Mouse (Mus musculus) megakaryocyte-erythroid progenitor cell, adult 5-6 weeks (primary cell): ENCODE data around the gene Lgi4. TPM values are rescaled to one million over a fixed set of nuclear protein-coding genes. Genes with fewer than 3 reads are reported as not detected.
A peak's percentile ranks its signal among the peaks of the same experiment; 100 is the strongest.

Source experiments
- ATAC-seq: replicated peaks from 2 replicates; pipeline ENCODE4 v1.8.0; 2016; ENCODE audit warnings: mild to moderate bottlenecking, inconsistent platforms; ENCODE audit not compliant: severe bottlenecking, poor library complexity, low FRiP score, low TSS enrichment
- total RNA-seq, 2 experiments: library from RNA; stranded (forward) in 1 of 2; stranded (reverse) in 1 of 2; fragments of 200-1000, 215-1000 nt in 1 of 2; fragments of >200 nt in 1 of 2; fragmentation: Nextera tagmentation in 1 of 2; gene quantifications; 2 replicates each; pipeline ENCODE4 v1.2.3; 2014 to 2017

Lgi4 gene
- total RNA-seq, 2 experiments from 2014 or later: not detected

GRCm38 (mm10) chr7:31097583-31098248 is 38.6 kb downstream of the Lgi4 start:
- peak; percentile 85 for ATAC-seq

GRCm38 (mm10) chr7:31098697-31099611 is 39.8 kb downstream of the Lgi4 start:
- ATAC-seq: no peak

GRCm38 (mm10) chr7:31099612-31099982 is 40.5 kb downstream of the Lgi4 start:
- 0 out of 2 replicates have a peak, but pooled peaks have one; percentile 12 for ATAC-seq

DNA sequence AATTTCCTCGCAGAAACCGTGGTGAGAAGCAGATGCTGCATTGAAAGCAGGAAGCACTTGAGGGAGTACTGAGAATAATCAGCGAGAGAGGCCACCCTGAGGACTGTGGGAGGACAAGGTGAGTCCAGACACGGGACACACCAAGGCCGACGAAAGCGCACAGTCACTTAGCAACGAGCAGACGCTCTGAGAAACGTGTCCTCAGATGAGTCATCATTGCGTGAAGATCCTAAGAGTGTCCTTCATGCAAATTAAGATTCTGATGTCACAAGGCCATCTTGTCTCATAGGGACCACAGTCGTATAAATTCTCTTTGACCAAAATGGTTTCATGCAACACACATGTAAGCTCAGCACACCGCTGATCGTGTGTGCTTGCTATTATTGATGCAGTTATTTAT is 41.6 kb downstream of the Lgi4 start:
- no peak for ATAC-seq

GRCm38 (mm10) chr7:31105061-31105768 is 46.1 kb downstream of the Lgi4 start:
- no peak; the same call in 1 of the 2 replicates for ATAC-seq

DNA sequence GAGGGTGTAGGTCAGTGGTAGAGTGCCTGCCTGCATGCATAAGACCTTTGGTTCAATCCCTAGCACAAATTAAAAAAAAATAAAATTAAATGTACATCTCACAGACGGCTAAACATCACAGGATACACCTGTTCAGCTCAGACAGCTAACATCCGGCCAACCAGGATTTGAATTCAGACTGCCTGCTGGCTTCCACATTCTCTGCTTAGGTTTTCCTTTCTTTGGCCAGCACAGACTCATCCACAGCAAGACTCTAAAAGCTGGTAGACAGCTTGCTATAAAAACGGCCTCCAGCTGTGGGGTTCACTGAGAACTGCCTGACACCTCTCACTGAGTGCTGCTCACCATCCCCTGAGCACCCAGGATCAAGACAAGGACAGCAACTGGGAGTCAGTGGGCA is 47.0 kb downstream of the Lgi4 start:
- ATAC-seq: no peak

DNA sequence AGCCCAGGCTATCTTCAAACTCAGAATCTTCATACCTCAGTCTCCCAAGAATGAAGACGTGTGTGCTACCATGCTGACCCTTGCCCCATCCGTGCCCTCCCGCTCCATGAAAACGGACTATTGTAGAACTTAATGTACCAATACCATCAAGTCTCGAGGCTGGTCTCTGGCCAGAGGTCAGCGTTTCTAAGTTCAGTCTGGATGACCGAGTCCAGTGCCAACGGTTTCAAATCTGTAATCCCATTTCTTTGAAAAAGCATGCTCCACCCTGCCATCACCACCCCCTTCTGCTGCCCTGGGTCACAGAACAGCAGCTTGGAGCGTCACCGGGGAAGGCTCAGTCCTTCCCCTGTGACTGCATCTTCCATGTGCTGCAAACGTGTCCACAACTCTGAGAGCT is 48.6 kb downstream of the Lgi4 start:
- no peak for ATAC-seq

DNA sequence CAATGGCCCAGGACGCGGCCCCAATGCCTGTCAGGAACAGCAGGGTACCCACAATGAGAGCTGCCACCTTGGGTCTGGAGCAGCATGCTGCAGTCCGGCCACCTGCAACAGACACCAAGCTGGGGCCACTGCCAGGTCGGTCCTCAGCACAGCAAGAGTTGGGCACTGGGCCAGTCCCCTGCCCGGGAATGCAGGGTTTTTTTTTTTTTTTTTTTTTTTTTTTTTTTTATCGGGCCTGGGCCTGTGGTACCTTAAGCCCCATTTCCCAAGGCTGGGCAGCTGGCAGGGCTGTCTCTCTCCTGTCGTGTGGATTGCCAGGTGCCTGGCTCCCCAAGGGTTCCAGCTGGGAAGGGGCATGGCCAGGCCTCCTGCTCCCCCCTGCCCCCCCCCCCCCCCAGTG is 49.9 kb downstream of the Lgi4 start:
- 0 out of 2 replicates have a peak, but pooled peaks have one; percentile 23 for ATAC-seq

DNA sequence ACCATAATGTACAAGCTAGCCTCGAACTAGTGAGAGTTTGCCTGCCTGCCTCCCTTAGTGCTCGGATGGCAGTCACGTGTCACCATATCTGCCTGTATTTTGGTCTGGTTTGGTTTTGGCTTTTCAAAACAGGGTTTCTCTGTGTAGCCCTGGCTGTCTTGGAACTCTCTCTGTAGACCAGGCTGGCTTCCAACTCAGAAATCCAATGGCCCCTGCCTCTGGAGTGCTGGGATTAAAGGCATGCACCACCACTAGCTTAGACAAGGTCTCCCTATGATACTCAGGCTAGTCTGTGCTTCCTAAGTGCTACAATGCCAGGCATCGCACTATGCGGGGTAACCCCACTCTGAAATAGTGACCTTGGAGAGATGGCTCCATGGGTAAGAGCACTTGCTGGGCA is 50.7 kb downstream of the Lgi4 start:
- ATAC-seq: no peak

GRCm38 (mm10) chr7:31110861-31111385 is 51.8 kb downstream of the Lgi4 start:
- ATAC-seq: peak; percentile 82

DNA sequence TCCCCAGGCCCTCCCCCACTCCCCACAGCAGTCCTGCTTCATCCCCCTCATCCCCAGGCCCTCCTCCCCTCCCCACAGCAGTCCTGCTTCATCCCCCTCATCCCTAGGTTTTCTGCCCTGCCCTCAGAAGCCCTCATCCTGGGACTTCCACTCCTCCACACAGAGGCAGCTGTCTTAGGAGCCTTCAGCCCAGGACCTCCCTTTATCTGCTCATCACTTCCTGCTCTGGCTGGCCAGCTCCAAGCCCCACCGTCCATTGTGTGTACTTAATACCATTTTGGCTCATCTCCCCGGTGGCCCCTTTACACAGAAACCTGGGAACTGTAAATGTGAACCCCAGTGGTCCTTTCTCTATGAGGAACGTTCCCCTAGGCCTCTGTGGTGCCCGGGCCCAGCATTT is 52.9 kb downstream of the Lgi4 start:
- ATAC-seq: no peak

GRCm38 (mm10) chr7:31113800-31114199 is 54.7 kb downstream of the Lgi4 start:
- ATAC-seq: no peak

DNA sequence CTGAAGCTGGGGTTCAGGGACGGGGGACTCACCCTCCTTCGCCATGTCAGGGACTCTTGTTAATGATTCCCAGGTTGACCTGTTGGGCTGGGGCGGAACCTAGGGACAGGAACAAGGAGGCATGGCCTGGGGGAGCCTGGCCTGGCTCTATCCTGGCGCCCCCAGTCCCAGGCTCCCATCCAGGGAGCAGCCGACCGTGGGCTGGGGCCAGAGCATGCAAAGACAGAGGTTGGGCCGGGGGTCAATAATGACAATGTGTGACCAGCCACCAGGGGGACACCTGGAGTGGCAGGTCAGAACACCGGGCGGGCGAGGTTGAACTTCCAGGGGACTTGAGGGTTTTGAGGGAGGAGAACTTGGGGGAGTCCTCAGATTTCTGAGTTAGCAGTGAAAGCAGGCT is 55.5 kb downstream of the Lgi4 start:
- ATAC-seq: no peak

DNA sequence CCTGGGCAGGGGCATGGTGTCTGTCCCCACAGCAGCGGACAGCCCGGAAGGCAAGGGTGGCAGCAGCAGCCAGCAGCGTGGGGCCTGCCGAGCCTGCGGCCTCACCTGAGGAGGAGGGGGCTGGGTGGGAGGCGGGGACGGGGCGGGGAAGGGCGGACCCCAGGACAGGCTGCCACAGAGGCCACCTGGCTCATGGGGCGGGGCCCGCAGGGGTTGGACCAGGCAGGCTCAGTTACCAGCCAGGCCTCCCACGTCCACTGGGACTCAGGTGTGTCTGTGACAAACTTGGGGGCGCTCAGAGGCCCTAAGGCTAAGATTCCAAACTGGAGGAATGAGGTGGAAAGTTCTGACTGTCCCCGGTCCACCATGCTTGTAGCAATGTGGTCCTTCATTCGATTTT is 56.0 kb downstream of the Lgi4 start, which contains the start of gene Hpn:
TSS of gene Hpn (minus strand) at position 109 of the 400 bp plus-strand sequence.
- ATAC-seq: no peak

DNA sequence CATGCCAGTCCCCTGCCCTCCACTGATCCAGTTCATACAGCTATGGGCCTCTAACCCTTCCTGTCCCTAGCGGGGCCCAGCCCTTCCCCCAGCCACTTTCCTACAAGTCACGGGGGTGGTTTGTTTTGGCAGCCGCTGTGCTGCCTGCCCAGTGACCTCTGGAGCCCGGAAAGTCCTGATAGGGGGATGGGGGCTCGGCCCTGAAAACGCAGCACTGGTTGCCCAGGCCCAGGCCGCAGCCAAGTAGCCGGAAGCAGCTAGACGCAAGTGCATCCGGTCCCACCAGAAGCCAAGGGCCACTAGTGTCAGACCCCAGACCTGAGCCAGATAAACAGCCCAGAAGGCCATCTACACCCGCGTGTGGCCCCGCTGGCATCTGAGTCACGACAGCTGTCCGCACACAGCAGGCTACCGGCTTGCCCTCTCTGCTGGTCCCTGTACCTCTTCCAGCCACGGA is 56.5 kb downstream of the Lgi4 start:
- no peak for ATAC-seq

- no peak for ATAC-seq
These were observed 57.6 kb downstream of the Lgi4 start for GRCm38 (mm10) chr7:31116721-31117145.

- ATAC-seq: 0 out of 2 replicates have a peak, but pooled peaks have one; percentile 6
These were observed 58.3 kb downstream of the Lgi4 start for GRCm38 (mm10) chr7:31117465-31117864.

GRCm38 (mm10) chr7:31118486-31118885 is 59.3 kb downstream of the Lgi4 start:
- ATAC-seq: no peak

DNA sequence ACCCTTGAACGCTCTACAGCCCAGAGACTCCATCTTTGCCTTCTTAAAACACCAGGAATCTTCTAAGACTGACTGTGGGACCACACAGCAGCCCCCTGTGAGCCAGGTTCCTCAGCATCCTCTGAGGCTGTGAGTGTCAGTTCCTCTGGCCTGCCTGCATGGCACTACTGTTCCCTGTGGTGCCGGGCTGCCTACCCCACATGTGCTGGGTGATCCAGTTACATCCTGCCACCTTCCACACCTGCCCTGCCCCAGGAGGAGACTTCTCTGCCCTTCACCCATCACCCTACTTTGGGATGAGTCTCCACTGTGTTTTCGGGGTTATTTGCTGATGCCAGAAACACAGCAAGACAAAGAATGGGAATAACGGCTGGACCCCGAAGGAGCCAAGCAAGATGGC is 60.4 kb downstream of the Lgi4 start:
- no peak for ATAC-seq
